Mouse (Mus musculus): ENCODE results near the gene Atg5. TPM values are rescaled to one million over a fixed set of nuclear protein-coding genes. Genes with fewer than 3 reads are reported as not detected.
"Not testable (repeated sequence)": the region's sequence is repeated elsewhere in the genome, so short reads cannot be mapped to it uniquely, and the experiment has no call there.

Gene Atg5
- polyA plus RNA-seq, 1 experiment, result 18.2 TPM

DNA sequence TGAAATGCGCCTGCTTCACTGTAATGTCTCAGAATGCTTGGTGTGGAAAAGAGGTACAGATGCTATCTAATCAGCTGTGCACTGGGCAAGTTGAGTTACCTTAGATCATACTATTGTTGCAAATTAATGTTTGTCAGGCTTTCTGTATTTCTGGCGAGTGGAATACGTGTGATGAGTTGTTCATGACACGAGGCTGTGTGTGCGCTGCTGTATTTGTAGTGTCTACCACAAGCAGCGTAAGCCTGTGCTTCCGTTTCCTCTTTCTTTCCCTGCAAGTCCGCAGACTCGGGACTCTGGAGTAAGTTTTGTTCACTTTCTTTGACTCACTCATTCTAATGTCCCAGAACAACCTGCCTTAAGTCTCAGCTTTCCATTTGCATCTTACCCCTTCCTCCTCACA, 58.9 kb downstream of the Atg5 start:
- no peaks in the 10 kb centered on the region for H3K4me1 ChIP-seq (ENCODE audit: control insufficient read depth, insufficient read depth, low read length)
- no peak for TF ChIP-seq CTCF (IDR thresholded peaks at IDR 0.05; ENCODE audit: extremely low read depth, insufficient read depth, low read length)
- no peak for TF ChIP-seq POLR2A (IDR thresholded peaks at IDR 0.05; ENCODE audit: extremely low read depth, insufficient read depth, low read length)
- no peak overlapping the region for H3K4me3 ChIP-seq (ENCODE audit: insufficient read depth, low read length)
- no peak overlapping the region for H3K27ac ChIP-seq (ENCODE audit: insufficient read depth, low read length)

DNA sequence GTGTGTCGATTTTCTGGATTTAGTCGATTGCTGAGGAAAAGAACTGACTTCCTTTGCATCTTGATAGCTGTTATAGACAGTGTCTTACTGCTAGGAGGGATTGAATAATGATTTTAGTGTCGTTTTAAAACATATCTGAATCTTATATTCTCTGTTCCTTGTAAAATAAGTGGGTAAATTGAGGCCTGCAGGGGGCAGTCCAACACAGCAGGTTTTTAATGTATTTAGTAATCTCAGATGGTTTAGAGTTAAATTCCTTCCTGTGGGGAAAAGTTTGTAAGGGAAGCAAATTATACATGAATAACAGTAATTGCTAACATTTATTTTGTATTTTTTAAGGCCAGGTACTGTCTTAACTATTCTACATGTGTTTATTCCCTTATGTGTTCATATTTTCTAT, 60.2 kb downstream of the Atg5 start:
- no peak overlapping the region for H3K27ac ChIP-seq (ENCODE audit: insufficient read depth, low read length)
- TF ChIP-seq POLR2A (IDR thresholded peaks at IDR 0.05; ENCODE audit: extremely low read depth, insufficient read depth, low read length) (no peak), CTCF (IDR thresholded peaks at IDR 0.05; ENCODE audit: extremely low read depth, insufficient read depth, low read length) (peak; percentile 15; the same call in 1 of the 2 replicates)
- H3K4me1 ChIP-seq (ENCODE audit: control insufficient read depth, insufficient read depth, low read length), result no peaks in the 10 kb centered on the region
- H3K4me3 ChIP-seq (ENCODE audit: insufficient read depth, low read length), result no peak overlapping the region

DNA sequence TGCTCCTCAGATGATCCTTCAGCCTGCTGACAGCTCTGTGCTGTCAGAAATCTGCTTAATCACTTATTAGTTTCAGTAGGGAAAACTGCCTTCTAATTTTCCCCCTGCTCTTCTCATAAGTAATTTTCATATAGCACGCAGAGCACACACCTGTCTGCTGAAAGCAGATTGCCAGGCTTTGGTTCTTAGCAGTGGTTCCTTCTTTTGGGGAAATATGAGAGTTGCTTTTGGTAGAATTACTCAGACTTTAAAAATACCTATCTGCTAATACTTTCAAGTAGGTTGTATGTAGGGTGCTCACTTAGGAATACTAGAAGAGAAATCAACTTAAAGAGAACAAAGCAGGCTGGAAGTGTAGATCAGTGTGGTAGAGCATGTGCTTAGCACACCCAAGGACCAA, 62.6 kb downstream of the Atg5 start:
- TF ChIP-seq POLR2A (IDR thresholded peaks at IDR 0.05; ENCODE audit: extremely low read depth, insufficient read depth, low read length), result no peak
- TF ChIP-seq CTCF (IDR thresholded peaks at IDR 0.05; ENCODE audit: extremely low read depth, insufficient read depth, low read length), result no peak
- Histone ChIP-seq H3K4me3 (ENCODE audit: insufficient read depth, low read length) (no peak overlapping the region), H3K27ac (ENCODE audit: insufficient read depth, low read length) (no peak overlapping the region), H3K4me1 (ENCODE audit: control insufficient read depth, insufficient read depth, low read length) (no peaks in the 10 kb centered on the region)

DNA sequence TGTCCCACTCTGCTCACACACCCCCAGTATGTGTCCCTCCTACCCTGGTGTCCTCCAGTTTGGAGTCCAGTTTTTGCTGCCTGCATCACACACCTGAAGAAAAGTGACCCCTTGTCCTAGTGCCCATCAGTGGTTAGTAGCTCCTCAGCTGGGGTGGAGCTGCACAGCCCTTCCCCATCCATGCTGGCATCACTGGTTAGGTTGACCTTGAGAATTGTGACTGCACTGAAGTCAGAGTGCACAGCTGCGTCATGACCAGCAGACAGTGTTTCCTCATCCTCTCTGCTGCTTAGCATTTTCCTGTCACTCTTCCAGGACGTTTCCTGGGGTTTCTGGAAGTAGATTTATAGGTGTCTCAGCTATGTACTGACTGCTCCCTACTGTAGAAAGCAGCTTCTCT, 63.3 kb downstream of the Atg5 start:
- H3K4me1 ChIP-seq (ENCODE audit: control insufficient read depth, insufficient read depth, low read length), result no peaks in the 10 kb centered on the region
- H3K4me3 ChIP-seq (ENCODE audit: insufficient read depth, low read length), result no peak overlapping the region
- H3K27ac ChIP-seq (ENCODE audit: insufficient read depth, low read length), result no peak overlapping the region
- no peak for TF ChIP-seq POLR2A (IDR thresholded peaks at IDR 0.05; ENCODE audit: extremely low read depth, insufficient read depth, low read length)
- TF ChIP-seq CTCF (IDR thresholded peaks at IDR 0.05; ENCODE audit: extremely low read depth, insufficient read depth, low read length), result no peak

DNA sequence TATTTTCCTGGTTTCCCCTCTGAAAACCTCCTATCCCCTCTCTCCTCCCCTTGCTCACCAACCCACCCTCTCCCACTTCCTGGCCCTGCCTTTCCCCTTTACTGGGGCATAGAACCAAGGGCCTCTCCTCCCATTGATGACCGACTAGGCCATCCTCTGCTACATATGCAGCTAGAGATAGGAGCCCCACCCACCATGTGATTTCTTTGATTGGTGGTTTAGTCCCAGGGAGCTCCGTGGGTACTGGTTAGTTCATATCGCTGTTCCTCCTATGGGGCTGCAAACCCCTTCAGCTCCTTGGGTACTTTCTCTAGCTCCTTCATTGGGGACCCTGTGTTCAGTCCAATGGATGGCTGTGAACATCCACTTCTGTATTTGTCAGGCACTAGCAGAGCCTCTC, 64.5 kb downstream of the Atg5 start:
- H3K4me3 ChIP-seq (ENCODE audit: insufficient read depth, low read length); H3K4me1 ChIP-seq (ENCODE audit: control insufficient read depth, insufficient read depth, low read length); H3K27ac ChIP-seq (ENCODE audit: insufficient read depth, low read length): not testable (repeated sequence)

DNA sequence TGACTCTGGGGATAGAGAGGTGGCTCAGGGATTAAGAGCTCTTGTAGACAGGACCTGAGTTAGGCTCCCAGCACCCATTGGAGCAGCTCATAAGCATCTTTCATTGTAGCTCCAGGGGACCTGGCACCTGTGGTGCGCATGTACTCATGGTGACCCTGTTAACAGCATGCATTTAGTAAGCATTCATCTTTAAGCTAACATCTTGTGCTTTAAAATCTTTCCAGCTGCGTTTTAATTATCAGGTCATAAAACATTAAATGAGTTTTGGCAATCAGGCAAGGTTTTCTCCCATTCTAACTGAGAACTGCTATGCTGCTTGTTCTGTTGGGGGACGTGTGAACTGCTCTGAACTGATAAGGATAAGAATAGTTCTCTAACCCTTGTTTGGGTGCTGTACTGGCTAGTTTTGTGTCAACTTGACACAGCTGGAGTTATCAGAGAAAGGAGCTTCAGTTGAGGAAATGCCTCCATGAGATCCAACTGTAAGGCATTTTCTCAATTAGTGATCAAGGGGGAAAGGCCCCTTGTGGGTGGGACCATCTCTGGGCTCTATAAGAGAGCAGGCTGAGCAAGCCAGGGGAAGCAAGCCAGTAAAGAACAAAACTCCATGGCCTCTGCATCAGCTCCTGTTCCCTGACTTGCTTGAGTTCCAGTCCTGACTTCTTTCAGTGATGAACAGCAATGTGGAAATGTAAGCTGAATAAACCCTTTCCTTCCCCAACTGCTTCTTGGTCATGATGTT, 68.7 kb downstream of the Atg5 start:
- H3K27ac ChIP-seq (ENCODE audit: insufficient read depth, low read length); H3K4me1 ChIP-seq (ENCODE audit: control insufficient read depth, insufficient read depth, low read length); H3K4me3 ChIP-seq (ENCODE audit: insufficient read depth, low read length): not testable (repeated sequence)

DNA sequence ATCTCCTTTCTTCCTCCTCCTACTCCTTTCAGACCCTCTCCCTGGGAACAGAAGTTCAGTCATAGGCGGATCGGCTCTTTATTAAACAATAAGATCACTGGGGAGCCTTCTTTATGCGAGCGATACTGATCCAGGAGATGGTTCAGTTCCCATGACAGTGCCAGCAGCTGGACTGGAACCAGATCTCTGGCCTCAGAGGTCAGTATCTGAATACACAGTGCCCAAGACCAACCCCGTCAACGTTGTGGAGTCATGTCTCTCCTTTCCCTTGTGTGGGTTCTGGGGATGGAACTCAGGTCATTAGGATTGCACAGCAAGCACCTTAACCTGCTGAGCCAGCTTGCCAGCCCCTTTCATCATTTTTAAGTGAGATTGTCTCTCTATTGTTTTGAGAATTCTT, 70.4 kb downstream of the Atg5 start:
- H3K4me3 ChIP-seq (ENCODE audit: insufficient read depth, low read length), result no peak overlapping the region
- TF ChIP-seq CTCF (IDR thresholded peaks at IDR 0.05; ENCODE audit: extremely low read depth, insufficient read depth, low read length), result no peak
- TF ChIP-seq POLR2A (IDR thresholded peaks at IDR 0.05; ENCODE audit: extremely low read depth, insufficient read depth, low read length), result no peak
- H3K4me1 ChIP-seq (ENCODE audit: control insufficient read depth, insufficient read depth, low read length), result no peaks in the 10 kb centered on the region
- no peak overlapping the region for H3K27ac ChIP-seq (ENCODE audit: insufficient read depth, low read length)

DNA sequence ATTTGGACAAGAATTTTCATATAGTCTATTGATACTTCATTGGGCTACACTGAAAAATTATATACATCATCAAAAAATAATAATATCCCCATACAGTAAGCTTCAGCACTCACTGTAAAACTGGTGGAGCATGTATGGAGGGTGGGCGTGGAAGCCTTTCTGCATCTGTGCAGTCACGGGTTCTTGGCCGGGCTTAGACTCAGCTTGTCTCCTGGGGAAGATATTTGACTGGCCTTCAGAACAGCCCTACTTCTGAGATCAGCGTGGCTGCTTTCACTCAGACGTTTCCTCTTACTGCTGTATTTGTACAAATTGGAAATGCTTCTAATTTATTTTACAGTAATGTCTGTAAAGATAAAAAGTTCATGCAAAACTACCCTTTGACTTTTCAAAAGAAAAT, 71.2 kb downstream of the Atg5 start:
- TF ChIP-seq CTCF (IDR thresholded peaks at IDR 0.05; ENCODE audit: extremely low read depth, insufficient read depth, low read length) (no peak), POLR2A (IDR thresholded peaks at IDR 0.05; ENCODE audit: extremely low read depth, insufficient read depth, low read length) (no peak)
- no peaks in the 10 kb centered on the region for H3K4me1 ChIP-seq (ENCODE audit: control insufficient read depth, insufficient read depth, low read length)
- H3K4me3 ChIP-seq (ENCODE audit: insufficient read depth, low read length), result no peak overlapping the region
- no peak overlapping the region for H3K27ac ChIP-seq (ENCODE audit: insufficient read depth, low read length)

DNA sequence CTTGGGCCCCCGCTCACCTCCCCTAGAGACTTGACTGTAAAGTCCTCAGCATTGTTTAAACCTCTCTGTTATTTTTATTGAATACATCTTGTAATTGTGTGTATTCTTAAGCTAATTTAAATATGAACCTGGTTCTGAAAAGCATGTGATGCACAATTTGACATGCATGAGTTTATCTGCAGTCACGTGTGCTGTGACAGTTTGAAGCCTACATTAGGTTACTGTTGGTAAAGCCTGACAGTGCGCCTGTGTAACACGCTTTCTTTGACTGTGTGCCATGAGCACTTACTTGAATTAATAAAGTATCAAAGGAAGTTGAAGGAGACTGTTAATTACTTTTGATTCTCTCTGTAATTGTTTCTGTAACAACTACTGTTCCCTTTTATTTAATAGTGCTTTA, 72.8 kb downstream of the Atg5 start:
- TF ChIP-seq CTCF (IDR thresholded peaks at IDR 0.05; ENCODE audit: extremely low read depth, insufficient read depth, low read length) (no peak), POLR2A (IDR thresholded peaks at IDR 0.05; ENCODE audit: extremely low read depth, insufficient read depth, low read length) (no peak)
- Histone ChIP-seq H3K4me1 (ENCODE audit: control insufficient read depth, insufficient read depth, low read length) (no peaks in the 10 kb centered on the region), H3K27ac (ENCODE audit: insufficient read depth, low read length) (no peak overlapping the region), H3K4me3 (ENCODE audit: insufficient read depth, low read length) (no peak overlapping the region)

DNA sequence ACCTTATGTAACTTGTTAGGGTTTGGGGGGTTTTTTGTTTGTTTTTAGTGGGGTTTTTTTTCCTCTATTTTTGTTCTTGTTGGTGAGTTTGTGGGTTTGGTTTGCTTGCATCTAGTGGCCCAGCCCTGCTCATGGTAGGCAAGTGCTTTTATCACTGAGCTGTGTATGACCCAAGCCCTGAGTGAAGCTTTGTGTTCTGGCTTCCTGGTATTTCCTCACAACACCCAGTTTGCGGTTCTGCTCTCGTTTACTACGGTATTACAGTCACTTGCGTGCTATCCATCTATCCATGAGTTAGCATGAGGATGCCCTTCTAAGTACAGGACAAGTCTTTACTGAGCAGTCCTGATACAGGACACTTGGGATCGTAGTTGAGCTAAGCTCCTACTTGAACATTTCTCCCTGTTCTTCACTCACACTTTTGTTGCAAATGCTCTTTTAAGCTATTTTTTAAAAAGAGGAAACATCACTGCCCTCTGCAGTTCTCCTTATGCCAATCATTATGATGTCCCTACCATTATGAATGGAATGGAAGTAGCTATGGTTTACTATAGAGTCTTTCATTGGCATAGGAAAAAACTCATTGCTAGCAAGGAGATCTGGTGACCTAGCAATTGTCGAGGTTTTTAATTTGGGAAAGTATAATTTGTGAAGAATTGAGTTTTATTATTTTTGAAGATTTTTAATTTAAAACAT, 73.8 kb downstream of the Atg5 start:
- Histone ChIP-seq H3K4me3 (ENCODE audit: insufficient read depth, low read length) (no peak overlapping the region), H3K27ac (ENCODE audit: insufficient read depth, low read length) (no peak overlapping the region), H3K4me1 (ENCODE audit: control insufficient read depth, insufficient read depth, low read length) (no peaks in the 10 kb centered on the region)
- TF ChIP-seq CTCF (IDR thresholded peaks at IDR 0.05; ENCODE audit: extremely low read depth, insufficient read depth, low read length) (no peak), POLR2A (IDR thresholded peaks at IDR 0.05; ENCODE audit: extremely low read depth, insufficient read depth, low read length) (no peak)
